22 mouse cellular contexts compared by ENCODE assay signal in genomic region chr5:24063034-24063433, GRCm38 (mm10). TPM values are rescaled to one million over a fixed set of nuclear protein-coding genes. Genes with fewer than 3 reads are reported as not detected.
A peak's percentile ranks its signal among the peaks of the same experiment; 100 is the strongest.
DNase-seq lines count a peak whose midpoint lies in the region; ATAC-seq and TF ChIP-seq lines count a peak whose summit lies in the region.
"Had no signal": no experiment of that assay in that cellular context is flagged by ENCODE, and none has a peak within 500 bp of the region (broad histone marks: within the 10 kb centered on the region; RNA-seq: fewer than 3 reads in every experiment).

No protein-coding gene starts in this region.

- no peaks in the 10 kb centered on the region for H3K4me1 ChIP-seq in heart, embryonic 11.5 days (ENCODE audit: control insufficient read depth, insufficient read depth, low read length)
- no peaks in the 10 kb centered on the region for H3K4me1 ChIP-seq in forebrain, embryonic 12.5 days

- H3K27ac ChIP-seq in heart, embryonic 11.5 days (ENCODE audit: low read depth, low read length) = no peak overlapping the region
- no peak overlapping the region for H3K27ac ChIP-seq in forebrain, embryonic 12.5 days

- no peak overlapping the region for H3ac ChIP-seq in C2C12 (ENCODE audit: control insufficient read depth, insufficient read length, low read depth)
- no peak overlapping the region for H3ac ChIP-seq in myocyte (ENCODE audit: control insufficient read depth, insufficient read length)

- H3K4me3 ChIP-seq in heart, embryonic 11.5 days (ENCODE audit: low read depth, low read length) = no peak overlapping the region
- H3K4me3 ChIP-seq in C2C12 (ENCODE audit: insufficient read depth, poor library complexity, severe bottlenecking) (no peak overlapping the region), myocyte (no peak overlapping the region)
- no peak overlapping the region for H3K4me3 ChIP-seq in forebrain, embryonic 12.5 days (replicated peaks)

- no peaks in the 10 kb centered on the region for H3K79me3 ChIP-seq in C2C12 (ENCODE audit: low read depth)

- no peaks in the 10 kb centered on the region for H3K36me3 ChIP-seq in heart, embryonic 11.5 days (ENCODE audit: control insufficient read depth, insufficient read depth, low read length)
- no peaks in the 10 kb centered on the region for H3K36me3 ChIP-seq in C2C12 (ENCODE audit: control insufficient read depth, insufficient read depth)
- H3K36me3 ChIP-seq in myocyte (ENCODE audit: control insufficient read depth, insufficient read depth) = no peaks in the 10 kb centered on the region
- H3K36me3 ChIP-seq in forebrain, embryonic 12.5 days (replicated peaks) = no peaks in the 10 kb centered on the region
- H3K36me3 ChIP-seq: G1E had no signal

- no peak for TF ChIP-seq POLR2A in myocyte (IDR thresholded peaks at IDR 0.05; ENCODE audit: insufficient read length, low read depth)

- no peak for TF ChIP-seq CTCF in C2C12 (IDR thresholded peaks at IDR 0.05; ENCODE audit: control insufficient read depth, insufficient read depth, insufficient read length)

- H3K27me3 ChIP-seq in heart, embryonic 11.5 days (ENCODE audit: control insufficient read depth, insufficient read depth, low read length) = no peaks in the 10 kb centered on the region
- H3K27me3 ChIP-seq in C2C12 (ENCODE audit: control insufficient read depth, insufficient read depth, insufficient read length) = no peaks in the 10 kb centered on the region
- H3K27me3 ChIP-seq in myocyte (ENCODE audit: control insufficient read depth, insufficient read depth, insufficient read length) = no peaks in the 10 kb centered on the region
- no peaks in the 10 kb centered on the region for H3K27me3 ChIP-seq in forebrain, embryonic 12.5 days
- H3K27me3 ChIP-seq: CH12.LX, Patski had no signal

- no peak for ATAC-seq in heart, embryonic 11.5 days (replicated peaks; ENCODE audit: insufficient number of reproducible peaks, low FRiP score, low TSS enrichment)
- ATAC-seq in forebrain, embryonic 12.5 days (ENCODE audit: low FRiP score) = no peak
- ATAC-seq: activated CD4-positive, CD25-positive, alpha-beta regulatory T cell, adult 4 months; CD4-positive, CD25-positive, alpha-beta regulatory T cell, adult 4 months; Patski had no signal

- H3K79me2 ChIP-seq in C2C12 (ENCODE audit: control insufficient read depth, insufficient read depth) = no peaks in the 10 kb centered on the region
- H3K79me2 ChIP-seq in myocyte (ENCODE audit: control insufficient read depth, insufficient read depth) = no peaks in the 10 kb centered on the region

- no peaks in the 10 kb centered on the region for H3K9me3 ChIP-seq in heart, embryonic 11.5 days (replicated peaks; ENCODE audit: control insufficient read depth, low read length)
- no peaks in the 10 kb centered on the region for H3K9me3 ChIP-seq in forebrain, embryonic 12.5 days
- H3K9me3 ChIP-seq: G1E had no signal

- DNase-seq in heart, adult 11 months = peak; percentile 64
- no peak for DNase-seq in lung, postnatal 25 days (ENCODE audit: low spot score)
- DNase-seq: adrenal gland, adult 2 months; adrenal gland, adult 8-10 months; adrenal gland, postnatal 10 days; adrenal gland, postnatal 14 days; adrenal gland, postnatal 25 days; adrenal gland, postnatal 36 days; B cell, adult 2 months; cerebellum, adult 11 months; cerebellum, adult 11-12 months; cerebellum, adult 18-20 months; cerebellum, adult 2 months had no signal

- no peak overlapping the region for H3K4me2 ChIP-seq in heart, embryonic 11.5 days
- H3K4me2 ChIP-seq in myocyte (ENCODE audit: low read depth) = no peak overlapping the region
- no peak overlapping the region for H3K4me2 ChIP-seq in forebrain, embryonic 12.5 days

- no peak overlapping the region for H3K9ac ChIP-seq in heart, embryonic 11.5 days (ENCODE audit: low read depth, low read length)
- H3K9ac ChIP-seq in forebrain, embryonic 12.5 days = no peak overlapping the region

- WGBS in heart, embryonic 11.5 days (ENCODE audit: insufficient replicate concordance) = 71% methylated on average over 6 of the region's 6 CpGs
- 88% methylated on average over 6 of the region's 6 CpGs for WGBS in forebrain, embryonic 12.5 days

TF ChIP-seq in C2C12, 6 proteins besides CTCF, POLR2A, EP300 and RAD21:
- TF ChIP-seq MAX (IDR thresholded peaks at IDR 0.05) = no peak
- no peak for TF ChIP-seq CEBPB (IDR thresholded peaks at IDR 0.05; ENCODE audit: low read depth)
- TF ChIP-seq MYOD1 (IDR thresholded peaks at IDR 0.05; ENCODE audit: control insufficient read depth, insufficient read length, low read depth) = peak; percentile 51
TF ChIP-seq in C2C12: peak in this region for 1.

TF ChIP-seq in myocyte, 11 proteins besides CTCF, POLR2A, EP300 and RAD21:
- TF ChIP-seq MYOD1 (IDR thresholded peaks at IDR 0.05; ENCODE audit: control insufficient read depth in 1 of 3, insufficient read length in 2 of 3, low read depth in 2 of 3) (peak in 2 of 3 experiments; percentile 56 to 70), MAX (IDR thresholded peaks at IDR 0.05; ENCODE audit: low read depth) (no peak)

RNA-seq across cellular contexts. Expression of gene Fam126a, which starts 32.5 kb away (rescaled TPM):
- 32.7 and 41.2 TPM in 2 replicates for polyA plus RNA-seq in heart, embryonic 11.5 days (2014; fragmentation: Nextera tagmentation; extraction: Ambion mirVana)
- polyA plus RNA-seq in C2C12 (2012; fragmentation: generic; extraction: Trizol) (10.1 TPM), myocyte (2012; fragmentation: generic; extraction: Trizol) (7.8 TPM)
- polyA plus RNA-seq in forebrain, embryonic 12.5 days (2016; fragmentation: Nextera tagmentation; extraction: Ambion mirVana) = 52.3 and 55.8 TPM in 2 replicates

RNA-seq across cellular contexts. Expression of gene Klhl7, which starts 37.4 kb away (rescaled TPM):
- polyA plus RNA-seq in heart, embryonic 11.5 days (2014; fragmentation: Nextera tagmentation; extraction: Ambion mirVana) = 39.0 and 50.4 TPM in 2 replicates
- polyA plus RNA-seq in C2C12 (2012; fragmentation: generic; extraction: Trizol) (3.6 TPM), myocyte (2012; fragmentation: generic; extraction: Trizol) (6.8 TPM)
- polyA plus RNA-seq in forebrain, embryonic 12.5 days (2016; fragmentation: Nextera tagmentation; extraction: Ambion mirVana) = 147 and 156 TPM in 2 replicates
